Mouse (Mus musculus) intestine, postnatal 0 days (tissue): ENCODE data around the gene Safb2. TPM values are rescaled to one million over a fixed set of nuclear protein-coding genes. Genes with fewer than 3 reads are reported as not detected.

Source experiments
- ATAC-seq: fragments of 200-750 bp; cut with Nextera tagmentation; 2 replicates; pipeline ENCODE4 v1.8.0; 2017; ENCODE audit warnings: mild to moderate bottlenecking, moderate TSS enrichment, moderate library complexity
- H3K27ac ChIP-seq: fragments of 300-500 bp; sonication (generic); 2 replicates; pipeline ENCODE4 v1.5.1; 2014; ENCODE audit warnings: mild to moderate bottlenecking, low read depth, low read length, moderate library complexity
- H3K27me3 ChIP-seq: fragments of 300-500 bp; sonication (generic); replicated peaks from 2 replicates; pipeline ENCODE4 v1.6.1; 2014; ENCODE audit warnings: low read length, mixed read lengths; ENCODE audit not compliant: control insufficient read depth, insufficient read depth
- H3K36me3 ChIP-seq: fragments of 300-500 bp; sonication (generic); 2 replicates; pipeline ENCODE4 v1.6.1; 2014; ENCODE audit warnings: mild to moderate bottlenecking, moderate library complexity; ENCODE audit not compliant: control insufficient read depth, insufficient read depth
- H3K4me1 ChIP-seq: fragments of 300-500 bp; sonication (generic); replicated peaks from 2 replicates; pipeline ENCODE4 v1.6.1; 2014; ENCODE audit warnings: antibody characterized with exemption, low read length, mixed read lengths; ENCODE audit not compliant: control insufficient read depth, insufficient read depth
- H3K4me2 ChIP-seq: fragments of 300-500 bp; sonication (generic); replicated peaks from 2 replicates; pipeline ENCODE4 v1.6.1; 2014; ENCODE audit warnings: low read depth, mild to moderate bottlenecking, moderate library complexity
- H3K4me3 ChIP-seq: fragments of 300-500 bp; sonication (generic); 2 replicates; pipeline ENCODE4 v1.5.1; 2014; ENCODE audit warnings: low read depth, low read length
- H3K9ac ChIP-seq: fragments of 300-500 bp; sonication (generic); 2 replicates; pipeline ENCODE4 v1.6.1; 2014; ENCODE audit warnings: mild to moderate bottlenecking, low read depth, low read length
- H3K9me3 ChIP-seq: fragments of 300-500 bp; sonication (generic); 2 replicates; pipeline ENCODE4 v1.6.1; 2016; ENCODE audit warnings: mixed run types; ENCODE audit not compliant: control insufficient read depth
- CTCF ChIP-seq: sonication (generic); IDR thresholded peaks from 2 replicates; pipeline ENCODE4 v1.5.1; 2016; ENCODE audit warnings: low read depth, mild to moderate bottlenecking, control low read depth, antibody characterized with exemption, moderate library complexity
- WGBS: fragments of 180-500 bp; shearing (Covaris S2); extraction: QIAGEN DNeasy Blood & Tissue Kit; methylation state at CpG from one replicate; pipeline ENCODE4 v1.1.7; 2014; 5-methylcytosine and 5-hydroxymethylcytosine counted together
- polyA plus RNA-seq: library from polyadenylated mRNA; unstranded; fragments of >200 nt; fragmentation: Nextera tagmentation; extraction: Ambion mirVana; gene quantifications from 2 replicates; pipeline ENCODE4 v1.2.1, GENCODE M21; 2015

The Safb2 gene
- polyA plus RNA-seq, 1 experiment from 2014 or later, result 22.3 TPM

- H3K27me3 ChIP-seq, result no peaks in the 10 kb centered on the region
- no peaks in the 10 kb centered on the region for H3K9me3 ChIP-seq
- no peak overlapping the region for H3K9ac ChIP-seq
- no peak overlapping the region for H3K4me3 ChIP-seq
- 92% methylated on average over 4 of the region's 4 CpGs for WGBS
- no peak overlapping the region for H3K27ac ChIP-seq
- H3K4me1 ChIP-seq, result no peaks in the 10 kb centered on the region
- no peak overlapping the region for H3K4me2 ChIP-seq
- no peak for TF ChIP-seq CTCF
- peaks cover 88% of the 10 kb centered on the region for H3K36me3 ChIP-seq
- no peak for ATAC-seq
Measured at GRCm38 (mm10) chr17:56570287-56570686, 14.1 kb downstream of the Safb2 start.

- Histone ChIP-seq H3K27me3 (no peaks in the 10 kb centered on the region), H3K36me3 (peaks cover 94% of the 10 kb centered on the region), H3K27ac (no peak overlapping the region), H3K4me2 (no peak overlapping the region; the same call in 1 of the 2 replicates), H3K9ac (no peak overlapping the region), H3K4me3 (no peak overlapping the region), H3K9me3 (no peaks in the 10 kb centered on the region), H3K4me1 (no peaks in the 10 kb centered on the region)
- WGBS, result 70% methylated on average over 4 of the region's 4 CpGs
- TF ChIP-seq CTCF, result no peak
- ATAC-seq, result no peak
Measured at GRCm38 (mm10) chr17:56567370-56567769, 17.0 kb downstream of the Safb2 start.

- no peaks in the 10 kb centered on the region for H3K4me1 ChIP-seq
- no peak overlapping the region; the same call in 1 of the 2 replicates for H3K4me2 ChIP-seq
- TF ChIP-seq CTCF, result no peak
- no peak overlapping the region for H3K4me3 ChIP-seq
- H3K27ac ChIP-seq, result no peak overlapping the region
- peaks cover 94% of the 10 kb centered on the region for H3K36me3 ChIP-seq
- no peak for ATAC-seq
- H3K9ac ChIP-seq, result no peak overlapping the region
- H3K27me3 ChIP-seq, result no peaks in the 10 kb centered on the region
- WGBS, result 91% methylated on average over 5 of the region's 5 CpGs
- no peaks in the 10 kb centered on the region for H3K9me3 ChIP-seq
Measured at GRCm38 (mm10) chr17:56566918-56567317, 17.5 kb downstream of the Safb2 start.

- Histone ChIP-seq H3K9me3 (no peaks in the 10 kb centered on the region), H3K4me1 (no peaks in the 10 kb centered on the region), H3K27me3 (no peaks in the 10 kb centered on the region), H3K36me3 (peaks cover 94% of the 10 kb centered on the region), H3K4me3 (no peak overlapping the region), H3K27ac (no peak overlapping the region), H3K9ac (no peak overlapping the region), H3K4me2 (no peak overlapping the region)
- WGBS, result 92% methylated on average over 29 of the region's 29 CpGs
- no peak for TF ChIP-seq CTCF
- no peak for ATAC-seq
Measured at GRCm38 (mm10) chr17:56566293-56566692, 18.1 kb downstream of the Safb2 start.

GRCm38 (mm10) chr17:56561866-56562265, 22.5 kb downstream of the Safb2 start:
- Histone ChIP-seq H3K9ac (no peak overlapping the region), H3K4me2 (no peak overlapping the region), H3K27me3 (no peaks in the 10 kb centered on the region), H3K27ac (no peak overlapping the region), H3K4me1 (no peaks in the 10 kb centered on the region), H3K9me3 (no peaks in the 10 kb centered on the region), H3K36me3 (peaks cover 61% of the 10 kb centered on the region), H3K4me3 (no peak overlapping the region)
- TF ChIP-seq CTCF, result no peak
- ATAC-seq, result no peak
- 90% methylated on average over 2 of the region's 2 CpGs for WGBS

- no peak overlapping the region for H3K4me3 ChIP-seq
- no peak for TF ChIP-seq CTCF
- no peaks in the 10 kb centered on the region for H3K9me3 ChIP-seq
- no peak overlapping the region for H3K4me2 ChIP-seq
- no peak for ATAC-seq
- H3K36me3 ChIP-seq, result peaks cover 43% of the 10 kb centered on the region
- H3K9ac ChIP-seq, result no peak overlapping the region
- H3K4me1 ChIP-seq, result no peaks in the 10 kb centered on the region
- H3K27me3 ChIP-seq, result no peaks in the 10 kb centered on the region
- no peak overlapping the region for H3K27ac ChIP-seq
- WGBS, result 52% methylated on average over 1 of the region's 1 CpGs
Measured at GRCm38 (mm10) chr17:56560131-56560530, 24.3 kb downstream of the Safb2 start.

GRCm38 (mm10) chr17:56559386-56559785, 25.0 kb downstream of the Safb2 start:
- H3K9ac ChIP-seq, result no peak overlapping the region
- no peaks in the 10 kb centered on the region for H3K27me3 ChIP-seq
- no peak for TF ChIP-seq CTCF
- no peak overlapping the region for H3K4me3 ChIP-seq
- H3K36me3 ChIP-seq, result peaks cover 36% of the 10 kb centered on the region
- WGBS, result 75% methylated on average over 3 of the region's 3 CpGs
- H3K4me2 ChIP-seq, result no peak overlapping the region
- no peak overlapping the region for H3K27ac ChIP-seq
- no peaks in the 10 kb centered on the region for H3K9me3 ChIP-seq
- no peaks in the 10 kb centered on the region for H3K4me1 ChIP-seq
- ATAC-seq, result no peak
